10 mouse cellular contexts compared by ENCODE assay signal in genomic region chr2:172447317-172447716, GRCm38 (mm10). TPM values are rescaled to one million over a fixed set of nuclear protein-coding genes. Genes with fewer than 3 reads are reported as not detected.
A peak's percentile ranks its signal among the peaks of the same experiment; 100 is the strongest.
DNase-seq lines count a peak whose midpoint lies in the region; ATAC-seq and TF ChIP-seq lines count a peak whose summit lies in the region.
"Had no signal": no experiment of that assay in that cellular context is flagged by ENCODE, and none has a peak within 500 bp of the region (broad histone marks: within the 10 kb centered on the region; RNA-seq: fewer than 3 reads in every experiment).

No protein-coding gene starts in this region.

- H3K27me3 ChIP-seq in MEL (ENCODE audit: control insufficient read depth in 1 of 2, insufficient read depth in 2 of 2, low read length in 2 of 2), result no peaks in the 10 kb centered on the region
- H3K27me3 ChIP-seq: heart, embryonic 15.5 days; liver, embryonic 15.5 days had no signal

- DNase-seq in kidney, postnatal 10 days, result peak; percentile 58
- no peak for DNase-seq in kidney, adult 9 months
- peak; percentile 51 for DNase-seq in CD4-positive helper T cell, adult 2 months (ENCODE audit: low read depth, low spot score)
- DNase-seq in MEL (ENCODE audit: low read depth, low spot score), result peak; percentile 40
- DNase-seq in lung, postnatal 10 days, result peak; percentile 34
- no peak for DNase-seq in left cerebral cortex, adult 11 months (ENCODE audit: low spot score)
- DNase-seq in frontal cortex, postnatal 14 days (ENCODE audit: low spot score in 2 of 2), result no peak

- no peak overlapping the region for H3K27ac ChIP-seq in MEL (ENCODE audit: control insufficient read depth, low read depth, low read length)
- H3K27ac ChIP-seq: heart, embryonic 15.5 days; liver, embryonic 15.5 days had no signal

- TF ChIP-seq POLR2A in MEL (IDR thresholded peaks at IDR 0.05; ENCODE audit: control insufficient read depth in 1 of 2, insufficient read depth in 1 of 2, low read depth in 1 of 2, low read length in 2 of 2, poor library complexity in 1 of 2), result no peak

- no peaks in the 10 kb centered on the region for H3K9me3 ChIP-seq in MEL (replicated peaks; ENCODE audit: insufficient read depth, low read length)
- H3K9me3 ChIP-seq: heart, embryonic 15.5 days; liver, embryonic 15.5 days had no signal

- no peak for ATAC-seq in inflammation-experienced regulatory T-cells, adult 6 months

- no peak overlapping the region for H3K9ac ChIP-seq in MEL (ENCODE audit: control insufficient read depth, low read depth, low read length, poor library complexity, severe bottlenecking)
- H3K9ac ChIP-seq: heart, embryonic 15.5 days; liver, embryonic 15.5 days had no signal

- H3K4me1 ChIP-seq in MEL (ENCODE audit: control insufficient read depth in 1 of 2, insufficient read depth in 2 of 2, low read length in 2 of 2), result no peaks in the 10 kb centered on the region
- H3K4me1 ChIP-seq: heart, embryonic 15.5 days had no signal

- H3K4me3 ChIP-seq in MEL (ENCODE audit: control insufficient read depth in 1 of 2, insufficient read depth in 1 of 2, low read depth in 2 of 2, low read length in 2 of 2), result no peak overlapping the region
- H3K4me3 ChIP-seq: heart, embryonic 15.5 days; liver, embryonic 15.5 days had no signal

- peak; percentile 19 for TF ChIP-seq RAD21 in MEL (IDR thresholded peaks at IDR 0.05; ENCODE audit: low read depth, low read length)

- TF ChIP-seq CTCF in MEL (IDR thresholded peaks at IDR 0.05 in 2 of 3, conservative IDR thresholded peaks at IDR 0.05 in 1 of 3; ENCODE audit: control insufficient read depth in 1 of 3, insufficient read depth in 1 of 3, low read depth in 2 of 3, low read length in 3 of 3, poor library complexity in 1 of 3, severe bottlenecking in 1 of 3), result peak; percentile 32 to 56 (median 54)

- H3K79me2 ChIP-seq in MEL (ENCODE audit: control insufficient read depth, insufficient read depth, low read length, poor library complexity), result peaks cover 2% of the 10 kb centered on the region

- TF ChIP-seq EP300 in MEL (IDR thresholded peaks at IDR 0.05; ENCODE audit: low read depth in 1 of 2, low read length in 2 of 2), result no peak

- no peaks in the 10 kb centered on the region; a peak in 1 of 4 replicates for H3K36me3 ChIP-seq in MEL (ENCODE audit: control insufficient read depth in 1 of 2, insufficient read depth in 2 of 2, low read length in 2 of 2)

TF ChIP-seq in MEL, 35 proteins besides CTCF, POLR2A, EP300 and RAD21:
- TF ChIP-seq USF2 (IDR thresholded peaks at IDR 0.05; ENCODE audit: borderline replicate concordance in 1 of 2, insufficient read depth in 1 of 2, low read depth in 1 of 2, low read length in 2 of 2) (no peak), GATA1 (IDR thresholded peaks at IDR 0.05; ENCODE audit: low read depth, low read length) (no peak), POLR2AphosphoS2 (IDR thresholded peaks at IDR 0.05; ENCODE audit: low read length) (no peak), SMC3 (IDR thresholded peaks at IDR 0.05; ENCODE audit: low read depth, low read length) (peak; percentile 69), ZKSCAN1 (IDR thresholded peaks at IDR 0.05; ENCODE audit: low read depth, low read length) (no peak)

RNA-seq across cellular contexts. Expression of gene Rtf2, which starts 7.0 kb away (rescaled TPM):
- 59.2 and 68.2 TPM in 2 replicates for total RNA-seq in MEL (2012; rRNA removed)
- 10 to 100 TPM in 1 of 2 experiments, not detected in 1; 81.5 TPM for polyA plus RNA-seq in MEL (2012; ENCODE audit: insufficient read depth in 1 of 2, insufficient read length in 2 of 2, low read depth in 1 of 2, low replicate concordance in 2 of 2, missing spikeins in 1 of 2)
- 100 to 1,000 TPM; 125 to 139 (median 135) TPM for polyA plus RNA-seq in inflammation-experienced regulatory T-cells, adult 6 months (2017; shearing (Covaris generic))

RNA-seq across cellular contexts. Expression of gene Gcnt7, which starts 11.1 kb away (rescaled TPM):
- 0.15 TPM in 1 of 2 replicates, not detected in the other for total RNA-seq in MEL (2012; rRNA removed)
- polyA plus RNA-seq in MEL (2012; ENCODE audit: insufficient read depth in 1 of 2, insufficient read length in 2 of 2, low read depth in 1 of 2, low replicate concordance in 2 of 2, missing spikeins in 1 of 2), result under 1 TPM in 1 of 2 experiments, not detected in 1; 0.22 TPM
- polyA plus RNA-seq in inflammation-experienced regulatory T-cells, adult 6 months (2017; shearing (Covaris generic)), result 1 to 10 TPM; 3.7 to 5.2 (median 3.8) TPM

RNA-seq across cellular contexts. Expression of gene Fam209, which starts 25.0 kb away (rescaled TPM):
- 0.31 TPM in 1 of 2 replicates, not detected in the other for total RNA-seq in MEL (2012; rRNA removed)
- polyA plus RNA-seq in MEL (2012; ENCODE audit: insufficient read depth in 1 of 2, insufficient read length in 2 of 2, low read depth in 1 of 2, low replicate concordance in 2 of 2, missing spikeins in 1 of 2), result under 1 TPM in 1 of 2 experiments, not detected in 1; 0.65 TPM
- 1 to 10 TPM in 2 of 3 experiments, under 1 TPM in 1; 0.83 to 3.0 (median 2.1) TPM for polyA plus RNA-seq in inflammation-experienced regulatory T-cells, adult 6 months (2017; shearing (Covaris generic))
- polyA plus RNA-seq: heart, embryonic 15.5 days; liver, embryonic 15.5 days had no signal

RNA-seq across cellular contexts. Expression of gene Cass4, which starts 53.7 kb away (rescaled TPM):
- total RNA-seq in MEL (2012; rRNA removed), result 0.35 and 0.49 TPM in 2 replicates
- 1 to 10 TPM in 1 of 2 experiments, not detected in 1; 5.5 TPM for polyA plus RNA-seq in MEL (2012; ENCODE audit: insufficient read depth in 1 of 2, insufficient read length in 2 of 2, low read depth in 1 of 2, low replicate concordance in 2 of 2, missing spikeins in 1 of 2)
- 10 to 100 TPM in 2 of 3 experiments, 1 to 10 TPM in 1; 9.0 to 14.1 (median 10.6) TPM for polyA plus RNA-seq in inflammation-experienced regulatory T-cells, adult 6 months (2017; shearing (Covaris generic))

Comparison
In these comparisons a context has a peak if more than half of its experiments do, and no peak if none do; other contexts are left out.
1. DNase-seq: peak in kidney, postnatal 10 days (single experiment), CD4-positive helper T cell, adult 2 months (single experiment), MEL (single experiment) and lung, postnatal 10 days (single experiment); none in kidney, adult 9 months (single experiment), left cerebral cortex, adult 11 months (single experiment) and frontal cortex, postnatal 14 days (0 of 2).